Mouse (Mus musculus) CD4-positive helper T cell, adult 2 months (primary cell): ENCODE measurements around the gene Fam69a.
"Not testable (repeated sequence)": the region's sequence is repeated elsewhere in the genome, so short reads cannot be mapped to it uniquely, and the experiment has no call there.

ENCODE experiments used
- DNase-seq: peaks from one replicate; pipeline ENCODE4 v3.0.0-alpha.2; 2012; ENCODE audit warnings: low read depth, missing footprints, low spot score

The Fam69a gene

GRCm38 (mm10) chr5:107982016-107982415 lies 4.9 kb downstream of the Fam69a start:
- no peak for DNase-seq

GRCm38 (mm10) chr5:107979901-107980300 lies 7.0 kb downstream of the Fam69a start:
- DNase-seq: peak; percentile 49

GRCm38 (mm10) chr5:107978289-107979035 lies 8.4 kb downstream of the Fam69a start:
- peak; percentile 66 for DNase-seq

- DNase-seq: peak; percentile 20
These were observed 9.1 kb downstream of the Fam69a start for GRCm38 (mm10) chr5:107977640-107978288.

- DNase-seq: no peak
These were observed 13.6 kb downstream of the Fam69a start for GRCm38 (mm10) chr5:107973310-107973709.

- no peak for DNase-seq
These were observed 14.2 kb downstream of the Fam69a start for GRCm38 (mm10) chr5:107972444-107973272.

GRCm38 (mm10) chr5:107971069-107971468 lies 15.8 kb downstream of the Fam69a start:
- no peak for DNase-seq

- DNase-seq: not testable (repeated sequence)
These were observed 17.1 kb downstream of the Fam69a start for GRCm38 (mm10) chr5:107969818-107970217.

- DNase-seq: no peak
These were observed 18.8 kb downstream of the Fam69a start for GRCm38 (mm10) chr5:107968079-107968478.

- DNase-seq: peak; percentile 55
These were observed 19.9 kb downstream of the Fam69a start for GRCm38 (mm10) chr5:107966841-107967457.

- DNase-seq: no peak
These were observed 20.7 kb downstream of the Fam69a start for GRCm38 (mm10) chr5:107966156-107966555.

- DNase-seq: no peak
These were observed 21.4 kb downstream of the Fam69a start for GRCm38 (mm10) chr5:107965355-107965991.

- no peak for DNase-seq
These were observed 22.7 kb downstream of the Fam69a start for GRCm38 (mm10) chr5:107964031-107964758.

- peak; percentile 77 for DNase-seq
These were observed 25.2 kb downstream of the Fam69a start for GRCm38 (mm10) chr5:107961438-107962251.

GRCm38 (mm10) chr5:107960532-107961202 lies 26.2 kb downstream of the Fam69a start:
- peak; percentile 82 for DNase-seq

GRCm38 (mm10) chr5:107959624-107960300 lies 27.1 kb downstream of the Fam69a start:
- no peak for DNase-seq

- peak; percentile 33 for DNase-seq
These were observed 36.2 kb downstream of the Fam69a start for GRCm38 (mm10) chr5:107950643-107951042.

- DNase-seq: no peak
These were observed 37.3 kb downstream of the Fam69a start for GRCm38 (mm10) chr5:107949607-107950006.

- no peak for DNase-seq
These were observed 38.0 kb downstream of the Fam69a start for GRCm38 (mm10) chr5:107948899-107949298.
